Mouse (Mus musculus) spleen, adult 2 months (tissue): ENCODE data around the gene Zdhhc17.

Experiments used
- CTCF ChIP-seq: fragments of 200-500 bp; IDR thresholded peaks from 2 replicates; pipeline ENCODE4 v1.5.1; 2011; ENCODE audit warnings: mild to moderate bottlenecking, inconsistent platforms; ENCODE audit not compliant: insufficient read depth, insufficient read length, insufficient replicate concordance; ENCODE audit errors: extremely low read depth
- POLR2A ChIP-seq: fragments of 200-500 bp; IDR thresholded peaks from 2 replicates; pipeline ENCODE4 v1.6.1; 2011; ENCODE audit warnings: low read depth, low read length, inconsistent platforms

- TF ChIP-seq CTCF (no peak), POLR2A (no peak)
These were observed 713 bp upstream of the Zdhhc17 start for GRCm38 (mm10) chr10:111010480-111011225.
